Mouse (Mus musculus) cerebellum, adult 9-11 months (tissue): ENCODE measurements around the gene Rhox1.
"Not testable (repeated sequence)": the region's sequence is repeated elsewhere in the genome, so short reads cannot be mapped to it uniquely, and the experiment has no call there.

Experiments used
- DNase-seq: peaks from one replicate; pipeline ENCODE4 v3.0.0; 2022

The Rhox1 gene

GRCm38 (mm10) chrX:37222158-37222557, at the start of gene Rhox1:
TSS of gene Rhox1 (minus strand) at chrX:37222258.
- not testable (repeated sequence) for DNase-seq

- DNase-seq: not testable (repeated sequence)
Observed at GRCm38 (mm10) chrX:37265038-37265437, 43.0 kb upstream of the Rhox1 start, which contains the start of gene Rhox4a. TSS of gene Rhox4a (plus strand) at chrX:37265338.

- DNase-seq: not testable (repeated sequence)
Observed at GRCm38 (mm10) chrX:37249619-37250018, 27.6 kb upstream of the Rhox1 start, which contains the start of gene Rhox3a. TSS of gene Rhox3a (plus strand) at chrX:37249919.

- DNase-seq: not testable (repeated sequence)
Observed at GRCm38 (mm10) chrX:37244676-37245075, 22.6 kb upstream of the Rhox1 start, which contains the start of gene Rhox2a. TSS of gene Rhox2a (plus strand) at chrX:37244976.

- DNase-seq: no peak
Observed at GRCm38 (mm10) chrX:37210941-37211340, 11.1 kb downstream of the Rhox1 start, which contains the start of gene Gm9. TSS of gene Gm9 (minus strand) at chrX:37211041.

GRCm38 (mm10) chrX:37198676-37199075, 23.4 kb downstream of the Rhox1 start:
- DNase-seq: no peak

GRCm38 (mm10) chrX:37191744-37192379, 30.2 kb downstream of the Rhox1 start:
- DNase-seq: peak; percentile 5

GRCm38 (mm10) chrX:37191105-37191743, 30.8 kb downstream of the Rhox1 start, which contains the start of the genes Ndufa1 and Rnf113a1:
TSS of gene Ndufa1 (minus strand) at chrX:37191163.
TSS of gene Rnf113a1 (plus strand) at chrX:37191245.
- DNase-seq: peak; percentile 86

- no peak for DNase-seq
Observed at GRCm38 (mm10) chrX:37190755-37191104, 31.3 kb downstream of the Rhox1 start.

- peak; percentile 10 for DNase-seq
Observed at GRCm38 (mm10) chrX:37184401-37184800, 37.7 kb downstream of the Rhox1 start.

- no peak for DNase-seq
Observed at GRCm38 (mm10) chrX:37168742-37169141, 53.3 kb downstream of the Rhox1 start, which contains the start of gene Akap14. TSS of gene Akap14 (minus strand) at chrX:37168842.

GRCm38 (mm10) chrX:37167085-37167484, 55.0 kb downstream of the Rhox1 start:
- DNase-seq: peak; percentile 10
